Mouse (Mus musculus): Measurements from ENCODE around the gene A530016L24Rik. TPM values are rescaled to one million over a fixed set of nuclear protein-coding genes. Genes with fewer than 3 reads are reported as not detected.

Gene A530016L24Rik
- total RNA-seq (2014; fragmentation: Nextera tagmentation) = not detected in 2 replicates
- total RNA-seq (2017) = 0.17 and 0.27 TPM in 2 replicates
- not detected in 2 replicates for polyA plus RNA-seq (2012)

DNA sequence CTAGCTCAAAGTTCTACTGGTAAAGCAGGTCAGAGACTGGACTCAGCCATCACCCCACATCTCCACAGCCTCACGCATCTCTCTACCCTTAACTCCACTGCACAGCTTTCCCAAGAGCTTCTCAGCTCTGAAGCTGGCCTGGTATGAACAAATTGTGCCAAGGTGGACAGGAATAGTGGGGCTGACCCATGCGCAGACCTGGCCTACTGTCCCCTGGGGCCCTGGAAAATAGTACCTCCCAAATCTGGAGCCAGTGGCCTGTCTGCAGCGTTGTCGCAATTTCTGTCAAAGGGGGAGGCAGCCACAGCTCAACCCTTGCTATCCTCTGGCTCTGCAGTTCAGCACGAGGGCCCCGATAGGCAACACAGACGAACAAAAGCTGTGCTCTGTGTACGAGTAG lies at the start of gene A530016L24Rik:
Gene A530016L24Rik (plus strand): TSS at position 315 of the 400 bp plus-strand sequence.
- no peak for TF ChIP-seq TAL1 (conservative IDR thresholded peaks at IDR 0.05; ENCODE audit: low read depth, low read length)
- TF ChIP-seq CTCF (IDR thresholded peaks at IDR 0.05; ENCODE audit: low read depth, low read length) = no peak
- TF ChIP-seq GATA2 (IDR thresholded peaks at IDR 0.05; ENCODE audit: borderline replicate concordance, low read depth, low read length) = no peak
- no peak for TF ChIP-seq POLR2AphosphoS5 (IDR thresholded peaks at IDR 0.05; ENCODE audit: insufficient replicate concordance, low read depth, low read length)
- TF ChIP-seq GATA1 (IDR thresholded peaks at IDR 0.05; ENCODE audit: borderline replicate concordance, low read length) = no peak
- H3K9me3 ChIP-seq (replicated peaks) = 0 out of 2 replicates have a peak, but pooled peaks cover 2% of the 10 kb centered on the region
- H3K4me1 ChIP-seq (ENCODE audit: insufficient read depth, low read depth, low read length) = no peaks in the 10 kb centered on the region
- DNase-seq (ENCODE audit: low spot score) = no peak
- no peak within 1 kb of the TSS for H3K4me3 ChIP-seq (ENCODE audit: low read depth, low read length)
- no peaks in the 10 kb centered on the region for H3K36me3 ChIP-seq (replicated peaks)
- no peaks in the 10 kb centered on the region for H3K27me3 ChIP-seq (ENCODE audit: insufficient read depth, low read length)
- no peak for ATAC-seq (ENCODE audit: extremely low read depth, insufficient number of reproducible peaks, low FRiP score, poor library complexity, severe bottlenecking)

DNA sequence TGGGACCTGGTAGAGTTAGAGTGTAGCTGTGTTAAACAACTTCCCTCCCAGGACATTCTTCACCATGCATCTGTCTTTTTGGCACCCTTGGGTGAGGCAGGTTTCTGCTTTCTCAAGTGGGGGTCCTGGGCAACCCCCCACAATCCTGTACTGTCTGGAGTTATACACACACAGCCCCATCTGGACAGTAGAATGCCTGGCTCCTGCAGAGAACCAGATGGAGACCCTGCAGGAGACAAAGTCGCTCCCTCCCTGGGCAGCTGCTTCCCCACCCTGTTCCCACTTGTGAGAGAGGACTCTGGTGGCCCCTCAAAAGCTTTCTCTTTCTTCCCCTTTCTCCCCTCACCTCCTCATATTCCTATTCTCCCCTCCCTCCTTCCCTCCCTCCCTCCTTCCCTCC lies 49.3 kb upstream of the A530016L24Rik start:
- DNase-seq (ENCODE audit: low spot score) (no peak), ATAC-seq (ENCODE audit: extremely low read depth, insufficient number of reproducible peaks, low FRiP score, poor library complexity, severe bottlenecking) (no peak)
- Histone ChIP-seq H3K27me3 (ENCODE audit: insufficient read depth, low read length) (peaks cover 3% of the 10 kb centered on the region; the same call in 1 of the 2 replicates), H3K4me1 (ENCODE audit: insufficient read depth, low read depth, low read length) (no peaks in the 10 kb centered on the region; the same call in 1 of the 2 replicates), H3K36me3 (replicated peaks) (no peaks in the 10 kb centered on the region), H3K9me3 (replicated peaks) (peaks cover 13% of the 10 kb centered on the region), H3K4me3 (ENCODE audit: low read depth, low read length) (no peak overlapping the region)
- TF ChIP-seq CTCF (IDR thresholded peaks at IDR 0.05; ENCODE audit: low read depth, low read length) (no peak), GATA2 (IDR thresholded peaks at IDR 0.05; ENCODE audit: borderline replicate concordance, low read depth, low read length) (no peak), TAL1 (conservative IDR thresholded peaks at IDR 0.05; ENCODE audit: low read depth, low read length) (no peak), GATA1 (IDR thresholded peaks at IDR 0.05; ENCODE audit: borderline replicate concordance, low read length) (no peak), POLR2AphosphoS5 (IDR thresholded peaks at IDR 0.05; ENCODE audit: insufficient replicate concordance, low read depth, low read length) (no peak)

DNA sequence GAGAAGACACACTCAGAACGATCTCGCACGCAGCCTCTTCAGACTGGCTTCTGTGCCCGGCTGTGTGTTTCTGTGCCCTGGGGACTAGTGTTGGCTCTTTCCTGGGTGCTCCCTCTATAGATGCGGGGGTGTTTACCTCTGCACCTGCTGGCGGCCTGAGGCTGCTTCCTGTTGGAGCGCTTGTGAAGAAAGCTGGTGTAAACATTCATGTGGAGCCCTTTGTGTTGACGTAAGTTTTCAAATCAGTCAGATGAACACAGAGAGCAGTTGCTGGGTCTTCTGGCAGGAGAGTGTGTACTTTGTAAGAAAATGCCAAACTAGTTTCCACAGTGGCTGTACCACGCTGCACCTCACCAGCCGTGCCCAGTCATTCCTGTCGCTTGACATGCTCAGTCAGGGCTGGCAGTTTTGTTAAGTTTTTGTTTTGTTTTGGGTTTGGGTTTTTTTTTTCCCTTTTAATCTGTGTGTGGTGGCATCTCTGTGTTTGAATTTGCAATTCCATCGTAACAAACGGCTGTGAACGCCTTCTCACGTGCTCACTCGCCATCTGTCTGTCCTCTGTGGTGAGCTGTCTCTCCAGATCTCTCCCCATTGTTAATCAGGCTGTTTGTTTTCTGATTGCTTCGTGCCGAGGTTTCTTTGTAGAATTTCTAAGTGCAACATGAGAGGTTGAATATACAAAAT lies 40.0 kb upstream of the A530016L24Rik start:
- DNase-seq (ENCODE audit: low spot score) = no peak
- ATAC-seq (ENCODE audit: extremely low read depth, insufficient number of reproducible peaks, low FRiP score, poor library complexity, severe bottlenecking) = no peak
- TF ChIP-seq GATA1 (IDR thresholded peaks at IDR 0.05; ENCODE audit: borderline replicate concordance, low read length) (no peak), CTCF (IDR thresholded peaks at IDR 0.05; ENCODE audit: low read depth, low read length) (no peak), POLR2AphosphoS5 (IDR thresholded peaks at IDR 0.05; ENCODE audit: insufficient replicate concordance, low read depth, low read length) (no peak), GATA2 (IDR thresholded peaks at IDR 0.05; ENCODE audit: borderline replicate concordance, low read depth, low read length) (no peak), TAL1 (conservative IDR thresholded peaks at IDR 0.05; ENCODE audit: low read depth, low read length) (no peak)
- no peaks in the 10 kb centered on the region for H3K36me3 ChIP-seq (replicated peaks)
- no peaks in the 10 kb centered on the region for H3K4me1 ChIP-seq (ENCODE audit: insufficient read depth, low read depth, low read length)
- peaks cover 14% of the 10 kb centered on the region for H3K9me3 ChIP-seq (replicated peaks)
- peaks cover 2% of the 10 kb centered on the region; the same call in 1 of the 2 replicates for H3K27me3 ChIP-seq (ENCODE audit: insufficient read depth, low read length)
- no peak overlapping the region for H3K4me3 ChIP-seq (ENCODE audit: low read depth, low read length)

DNA sequence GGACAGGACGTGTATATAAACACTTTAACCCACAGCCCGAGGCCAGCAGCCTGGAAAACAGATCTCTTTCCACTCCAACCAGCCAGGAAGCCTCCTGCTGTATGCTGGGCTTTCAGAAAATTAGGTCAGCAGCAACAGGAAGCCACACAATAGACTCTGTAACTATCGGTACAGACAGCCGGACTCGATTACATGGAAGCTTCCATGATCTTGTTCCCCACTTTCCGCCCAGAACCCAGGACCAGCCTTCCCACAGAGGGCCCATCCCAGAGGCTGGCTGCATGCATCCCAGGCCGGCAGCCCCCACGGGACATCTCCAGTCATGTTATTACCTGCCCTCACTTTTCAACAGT lies 39.4 kb upstream of the A530016L24Rik start:
- ATAC-seq (ENCODE audit: extremely low read depth, insufficient number of reproducible peaks, low FRiP score, poor library complexity, severe bottlenecking) (no peak), DNase-seq (ENCODE audit: low spot score) (no peak)
- Histone ChIP-seq H3K4me1 (ENCODE audit: insufficient read depth, low read depth, low read length) (no peaks in the 10 kb centered on the region), H3K4me3 (ENCODE audit: low read depth, low read length) (no peak overlapping the region), H3K36me3 (replicated peaks) (no peaks in the 10 kb centered on the region), H3K9me3 (replicated peaks) (peaks cover 9% of the 10 kb centered on the region), H3K27me3 (ENCODE audit: insufficient read depth, low read length) (peaks cover 2% of the 10 kb centered on the region; the same call in 1 of the 2 replicates)
- TF ChIP-seq POLR2AphosphoS5 (IDR thresholded peaks at IDR 0.05; ENCODE audit: insufficient replicate concordance, low read depth, low read length) (no peak), GATA1 (IDR thresholded peaks at IDR 0.05; ENCODE audit: borderline replicate concordance, low read length) (no peak), GATA2 (IDR thresholded peaks at IDR 0.05; ENCODE audit: borderline replicate concordance, low read depth, low read length) (no peak), CTCF (IDR thresholded peaks at IDR 0.05; ENCODE audit: low read depth, low read length) (no peak), TAL1 (conservative IDR thresholded peaks at IDR 0.05; ENCODE audit: low read depth, low read length) (no peak)

DNA sequence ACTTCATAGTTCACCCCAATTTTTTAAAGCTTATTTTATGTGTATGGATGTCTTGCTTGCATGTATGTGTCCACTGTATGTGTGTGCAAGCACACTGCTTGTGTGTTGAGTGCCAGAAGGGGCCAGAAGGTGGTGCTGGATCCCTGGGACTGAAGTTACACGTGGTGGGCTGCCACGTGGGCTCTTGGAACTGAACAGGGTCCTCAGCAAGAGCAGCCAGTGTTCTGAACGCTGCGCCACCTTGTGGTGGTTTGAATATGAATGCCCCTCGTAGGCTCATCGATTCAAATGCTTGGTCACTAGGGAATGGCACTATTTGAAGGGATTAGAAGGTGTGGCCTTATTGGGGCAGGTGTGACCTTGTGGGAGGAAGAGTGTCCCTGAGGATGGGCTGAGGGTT lies 38.4 kb upstream of the A530016L24Rik start:
- TF ChIP-seq TAL1 (conservative IDR thresholded peaks at IDR 0.05; ENCODE audit: low read depth, low read length) (no peak), POLR2AphosphoS5 (IDR thresholded peaks at IDR 0.05; ENCODE audit: insufficient replicate concordance, low read depth, low read length) (no peak), GATA1 (IDR thresholded peaks at IDR 0.05; ENCODE audit: borderline replicate concordance, low read length) (no peak), CTCF (IDR thresholded peaks at IDR 0.05; ENCODE audit: low read depth, low read length) (0 out of 2 replicates have a peak, but pooled peaks have one; percentile 27), GATA2 (IDR thresholded peaks at IDR 0.05; ENCODE audit: borderline replicate concordance, low read depth, low read length) (no peak)
- Histone ChIP-seq H3K9me3 (replicated peaks) (peaks cover 9% of the 10 kb centered on the region), H3K27me3 (ENCODE audit: insufficient read depth, low read length) (peaks cover 3% of the 10 kb centered on the region; the same call in 1 of the 2 replicates), H3K36me3 (replicated peaks) (no peaks in the 10 kb centered on the region), H3K4me1 (ENCODE audit: insufficient read depth, low read depth, low read length) (no peaks in the 10 kb centered on the region), H3K4me3 (ENCODE audit: low read depth, low read length) (no peak overlapping the region)
- ATAC-seq (ENCODE audit: extremely low read depth, insufficient number of reproducible peaks, low FRiP score, poor library complexity, severe bottlenecking) = no peak
- no peak for DNase-seq (ENCODE audit: low spot score)

DNA sequence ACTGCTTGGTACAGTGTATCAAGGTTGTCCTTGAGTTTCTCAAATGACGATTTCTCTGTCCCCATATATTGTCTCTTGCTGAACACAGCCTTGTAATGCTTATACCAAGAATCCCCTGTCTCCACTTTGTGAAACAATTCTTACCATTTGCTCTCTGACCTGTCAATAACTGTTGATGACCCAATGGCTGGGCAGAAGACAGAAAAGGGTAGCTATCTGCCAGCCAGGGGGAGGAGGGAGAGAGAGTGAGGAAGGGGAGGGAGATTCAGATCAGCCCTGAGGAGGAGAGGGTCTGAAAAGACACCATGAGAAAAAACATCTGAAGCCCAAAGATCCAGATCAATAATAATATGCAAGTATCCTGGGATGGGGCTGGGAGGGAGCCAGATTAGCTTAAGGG lies 37.9 kb upstream of the A530016L24Rik start:
- peaks cover 8% of the 10 kb centered on the region; the same call in 1 of the 2 replicates for H3K27me3 ChIP-seq (ENCODE audit: insufficient read depth, low read length)
- no peaks in the 10 kb centered on the region for H3K4me1 ChIP-seq (ENCODE audit: insufficient read depth, low read depth, low read length)
- TF ChIP-seq POLR2AphosphoS5 (IDR thresholded peaks at IDR 0.05; ENCODE audit: insufficient replicate concordance, low read depth, low read length) = no peak
- TF ChIP-seq GATA1 (IDR thresholded peaks at IDR 0.05; ENCODE audit: borderline replicate concordance, low read length) = no peak
- no peak for TF ChIP-seq GATA2 (IDR thresholded peaks at IDR 0.05; ENCODE audit: borderline replicate concordance, low read depth, low read length)
- no peak for TF ChIP-seq TAL1 (conservative IDR thresholded peaks at IDR 0.05; ENCODE audit: low read depth, low read length)
- TF ChIP-seq CTCF (IDR thresholded peaks at IDR 0.05; ENCODE audit: low read depth, low read length) = no peak
- no peak overlapping the region for H3K4me3 ChIP-seq (ENCODE audit: low read depth, low read length)
- H3K9me3 ChIP-seq (replicated peaks) = peaks cover 9% of the 10 kb centered on the region
- no peak for ATAC-seq (ENCODE audit: extremely low read depth, insufficient number of reproducible peaks, low FRiP score, poor library complexity, severe bottlenecking)
- DNase-seq (ENCODE audit: low spot score) = no peak
- H3K36me3 ChIP-seq (replicated peaks) = no peaks in the 10 kb centered on the region

All from G1E (cell line).